Mouse (Mus musculus): Measurements from ENCODE around the gene Arf3. TPM values are rescaled to one million over a fixed set of nuclear protein-coding genes. Genes with fewer than 3 reads are reported as not detected.
A peak's percentile ranks its signal among the peaks of the same experiment; 100 is the strongest.
"Not testable (repeated sequence)": the region's sequence is repeated elsewhere in the genome, so short reads cannot be mapped to it uniquely, and the experiment has no call there.

Gene Arf3
- 100 to 1,000 TPM; 651 to 661 TPM for total RNA-seq (2021)

DNA sequence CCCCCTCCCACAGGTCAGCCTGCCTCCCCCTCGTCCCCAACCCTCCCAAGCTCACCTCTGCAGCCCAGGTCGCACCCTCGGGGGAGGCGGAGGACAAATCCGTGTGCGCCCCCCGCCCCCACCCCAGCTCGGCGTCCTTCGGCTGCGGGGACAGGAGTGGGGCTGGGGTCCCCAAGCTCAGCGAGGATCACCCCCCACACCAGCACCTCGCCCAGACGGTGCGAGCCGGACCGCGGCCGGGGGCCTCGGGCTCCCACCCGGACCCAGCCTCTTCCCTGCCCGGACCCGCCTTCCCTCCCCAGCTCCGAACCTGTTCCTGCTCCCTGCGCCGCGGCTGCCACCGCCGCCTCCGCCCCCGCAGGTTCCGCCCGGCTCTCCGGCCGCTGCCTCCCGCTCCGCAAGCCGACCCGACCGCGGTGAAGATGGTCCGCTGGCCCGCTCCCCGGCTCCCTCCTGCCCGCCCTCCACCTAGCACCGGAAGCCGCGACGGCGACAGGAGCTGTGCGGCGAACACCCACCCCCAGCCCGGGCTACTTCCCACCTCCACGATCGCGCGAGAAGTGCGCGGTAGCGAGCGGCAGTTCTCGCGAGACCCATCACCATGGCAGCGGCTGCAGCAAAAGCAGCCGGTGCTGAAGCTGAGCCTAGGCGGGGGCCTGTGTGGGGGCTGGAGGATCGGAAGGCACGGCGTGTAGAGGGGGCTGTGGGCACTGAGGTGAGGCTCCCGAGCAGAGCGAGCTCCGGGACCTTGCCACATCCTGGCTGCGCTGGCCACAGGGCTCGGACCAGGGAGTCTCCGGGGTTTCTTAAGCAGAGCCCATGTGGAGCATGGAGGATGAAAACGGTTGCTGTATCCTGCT, at the start of gene Arf3:
Gene Arf3, minus strand, starts transcription at position 545 of the 860 bp plus-strand sequence.
- peak; percentile 95 to 98 for DNase-seq (ENCODE audit: extremely low spot score in 1 of 2, low spot score in 2 of 2)
- intact Hi-C loops (cut with DNase I): no loop called here

GRCm38 (mm10) chr15:98810212-98810611, 47.2 kb upstream of the Arf3 start:
- DNase-seq (ENCODE audit: extremely low spot score in 1 of 2, low spot score in 2 of 2); intact Hi-C loops (cut with DNase I): not testable (repeated sequence)

GRCm38 (mm10) chr15:98809390-98809789, 46.4 kb upstream of the Arf3 start, which contains the start of gene Ddn:
Ddn (minus strand) TSS chr15:98809490.
- intact Hi-C loops (cut with DNase I): no loop called here

DNA sequence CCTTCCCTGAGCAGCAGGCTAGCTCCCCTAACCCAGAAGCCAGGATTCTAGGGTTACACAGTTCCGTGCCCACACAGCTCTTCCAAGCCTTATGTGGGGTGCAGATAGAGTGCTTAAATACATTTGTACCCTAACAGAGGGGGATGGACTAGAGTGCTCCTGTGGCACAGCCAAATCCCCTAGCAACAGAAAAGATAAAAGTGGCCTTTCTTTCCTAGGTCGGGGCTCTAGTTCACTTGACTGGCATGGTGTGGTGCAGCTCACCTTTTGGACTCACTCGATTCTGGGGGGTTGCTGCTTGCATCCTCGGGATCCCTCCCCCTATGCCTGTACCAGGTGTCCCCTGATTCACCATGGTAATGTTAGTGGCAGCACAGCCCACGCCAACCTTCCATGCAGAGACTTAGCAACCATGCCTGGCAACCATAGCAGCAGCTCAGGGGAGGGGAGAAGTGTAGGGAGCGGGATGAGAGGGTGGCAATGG, 45.7 kb upstream of the Arf3 start:
- peak; percentile 74 to 80 for DNase-seq (ENCODE audit: extremely low spot score in 1 of 2, low spot score in 2 of 2)
- intact Hi-C loops (cut with DNase I): no loop called here

More at GRCm38 (mm10) chr15:98809390-98809789, 46.4 kb upstream of the Arf3 start, which contains the start of gene Ddn:
- no peak for DNase-seq (ENCODE audit: extremely low spot score in 1 of 2, low spot score in 2 of 2)

DNA sequence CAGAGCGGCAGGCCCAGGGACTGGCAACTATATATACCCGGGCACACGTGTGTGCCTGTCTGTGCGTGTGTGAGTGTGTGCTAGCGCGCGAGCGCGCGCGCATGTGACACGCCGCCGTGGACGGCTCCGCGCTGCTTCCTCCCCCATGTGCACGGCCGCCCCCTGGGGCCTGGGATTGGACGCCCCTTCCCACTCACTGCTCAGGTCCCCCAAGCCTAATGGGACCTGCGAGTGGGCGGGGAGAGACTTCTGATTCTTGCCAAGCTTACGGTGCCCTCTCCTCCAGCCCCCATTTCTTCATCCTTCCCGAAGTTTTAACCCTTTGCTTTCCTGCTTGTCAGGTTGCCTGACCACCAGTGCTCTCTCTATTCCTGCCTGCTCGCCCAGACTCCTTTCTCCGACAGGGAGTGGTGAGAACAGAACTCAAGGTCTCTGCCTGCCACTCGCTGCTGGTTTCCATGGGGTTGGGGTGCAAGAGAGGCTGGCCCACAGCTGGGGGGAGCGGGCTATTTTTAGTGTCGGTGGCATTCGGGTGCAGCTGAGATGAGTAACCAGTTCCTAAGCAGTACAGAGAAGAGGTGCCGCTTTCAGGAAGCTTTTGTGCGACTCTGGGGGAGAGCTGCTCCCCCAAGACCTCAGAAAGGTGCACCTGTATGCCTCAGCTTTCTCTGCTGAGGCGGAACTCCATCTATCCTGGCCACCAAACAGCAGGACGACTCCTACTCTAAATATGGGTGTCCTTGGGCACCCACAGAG, 45.1 kb upstream of the Arf3 start:
- DNase-seq (ENCODE audit: extremely low spot score in 1 of 2, low spot score in 2 of 2): peak; percentile 81 to 90
- intact Hi-C loops (cut with DNase I): no loop called here

- DNase-seq (ENCODE audit: extremely low spot score in 1 of 2, low spot score in 2 of 2): peak in 1 of 2 experiments; percentile 68
- intact Hi-C loops (cut with DNase I): no loop called here
Measured at GRCm38 (mm10) chr15:98806809-98807770, 44.1 kb upstream of the Arf3 start.

- intact Hi-C loops (cut with DNase I): no loop called here
- DNase-seq (ENCODE audit: extremely low spot score in 1 of 2, low spot score in 2 of 2): no peak
Measured at GRCm38 (mm10) chr15:98806071-98806808, 43.2 kb upstream of the Arf3 start.

GRCm38 (mm10) chr15:98805324-98806040, 42.5 kb upstream of the Arf3 start:
- DNase-seq (ENCODE audit: extremely low spot score in 1 of 2, low spot score in 2 of 2): peak; percentile 56 to 87
- intact Hi-C loops (cut with DNase I): no loop called here

DNA sequence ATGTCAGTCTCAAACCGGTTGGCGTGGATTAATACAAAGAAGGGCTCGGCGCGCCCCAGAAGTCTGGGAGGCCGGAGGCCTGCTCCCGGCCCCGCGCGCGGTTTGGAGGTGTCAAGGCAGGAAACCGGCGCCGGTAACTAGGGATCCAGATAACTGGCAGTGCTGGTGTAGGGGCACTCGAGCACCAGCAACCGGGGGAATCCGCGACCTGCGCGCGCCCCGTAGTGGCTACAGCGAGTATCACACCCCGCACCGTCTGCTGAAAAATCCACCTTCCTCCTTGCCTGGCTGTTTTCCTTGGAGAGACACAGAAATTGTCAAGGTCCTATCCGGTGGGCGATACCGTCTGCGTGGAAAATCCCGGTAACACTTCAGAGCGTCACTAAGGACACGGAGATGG, 41.0 kb upstream of the Arf3 start:
- intact Hi-C loops (cut with DNase I): no loop called here
- DNase-seq (ENCODE audit: extremely low spot score in 1 of 2, low spot score in 2 of 2): peak; percentile 83 to 86

GRCm38 (mm10) chr15:98802926-98803325, 39.9 kb upstream of the Arf3 start:
- DNase-seq (ENCODE audit: extremely low spot score in 1 of 2, low spot score in 2 of 2): no peak
- intact Hi-C loops (cut with DNase I): no loop called here

DNA sequence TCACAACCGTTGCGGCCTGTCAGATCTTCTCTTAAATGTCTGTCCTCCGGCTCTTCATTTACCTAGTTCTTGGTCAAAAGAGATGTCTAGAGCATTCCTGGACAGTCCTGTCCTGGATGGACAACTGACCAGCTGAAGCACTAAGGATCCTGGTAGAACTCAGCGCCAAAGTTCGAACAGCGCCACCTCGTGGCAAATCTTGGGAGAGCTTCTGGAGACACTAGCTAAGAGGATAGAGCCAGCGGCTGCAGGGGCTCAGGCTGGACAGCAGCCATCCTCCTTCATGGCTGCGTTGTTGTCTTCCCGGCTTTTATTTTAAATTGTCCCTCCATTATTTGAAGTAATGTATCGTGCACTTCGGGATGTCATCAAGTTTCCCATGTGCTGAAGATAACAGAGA, 36.4 kb upstream of the Arf3 start:
- intact Hi-C loops (cut with DNase I): loop anchor here (5.0 kb wide), 1 partner anchor 217 kb away; no protein-coding TSS in a partner anchor
- peak; percentile 66 to 84 for DNase-seq (ENCODE audit: extremely low spot score in 1 of 2, low spot score in 2 of 2)

DNA sequence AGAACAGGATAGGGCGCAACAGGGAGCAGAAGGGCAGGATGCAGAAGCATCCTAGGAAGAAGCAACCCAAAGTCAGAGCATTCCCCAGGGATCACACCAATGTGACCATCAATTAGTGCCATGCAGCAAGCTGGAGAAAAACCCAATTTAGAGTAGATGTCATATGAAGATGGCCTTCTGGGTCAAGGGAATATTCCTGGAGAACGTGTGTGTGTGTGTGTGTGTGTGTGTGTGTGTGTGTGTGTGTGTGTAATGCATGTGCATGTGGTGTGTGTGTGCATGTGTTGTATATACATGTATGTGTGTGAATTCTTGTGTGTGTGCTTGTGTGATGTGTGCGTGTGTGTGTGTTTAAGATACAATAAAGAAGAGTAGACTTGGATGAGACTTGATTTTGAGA, 35.9 kb upstream of the Arf3 start:
- no peak for DNase-seq (ENCODE audit: extremely low spot score in 1 of 2, low spot score in 2 of 2)
- intact Hi-C loops (cut with DNase I): loop anchor here (5.0 kb wide), 1 partner anchor 217 kb away; no protein-coding TSS in a partner anchor

GRCm38 (mm10) chr15:98797835-98798492, 35.0 kb upstream of the Arf3 start:
- peak in 1 of 2 experiments; percentile 46 for DNase-seq (ENCODE audit: extremely low spot score in 1 of 2, low spot score in 2 of 2)
- intact Hi-C loops (cut with DNase I): loop anchor here (5.0 kb wide), 1 partner anchor 216 kb away; no protein-coding TSS in a partner anchor

DNA sequence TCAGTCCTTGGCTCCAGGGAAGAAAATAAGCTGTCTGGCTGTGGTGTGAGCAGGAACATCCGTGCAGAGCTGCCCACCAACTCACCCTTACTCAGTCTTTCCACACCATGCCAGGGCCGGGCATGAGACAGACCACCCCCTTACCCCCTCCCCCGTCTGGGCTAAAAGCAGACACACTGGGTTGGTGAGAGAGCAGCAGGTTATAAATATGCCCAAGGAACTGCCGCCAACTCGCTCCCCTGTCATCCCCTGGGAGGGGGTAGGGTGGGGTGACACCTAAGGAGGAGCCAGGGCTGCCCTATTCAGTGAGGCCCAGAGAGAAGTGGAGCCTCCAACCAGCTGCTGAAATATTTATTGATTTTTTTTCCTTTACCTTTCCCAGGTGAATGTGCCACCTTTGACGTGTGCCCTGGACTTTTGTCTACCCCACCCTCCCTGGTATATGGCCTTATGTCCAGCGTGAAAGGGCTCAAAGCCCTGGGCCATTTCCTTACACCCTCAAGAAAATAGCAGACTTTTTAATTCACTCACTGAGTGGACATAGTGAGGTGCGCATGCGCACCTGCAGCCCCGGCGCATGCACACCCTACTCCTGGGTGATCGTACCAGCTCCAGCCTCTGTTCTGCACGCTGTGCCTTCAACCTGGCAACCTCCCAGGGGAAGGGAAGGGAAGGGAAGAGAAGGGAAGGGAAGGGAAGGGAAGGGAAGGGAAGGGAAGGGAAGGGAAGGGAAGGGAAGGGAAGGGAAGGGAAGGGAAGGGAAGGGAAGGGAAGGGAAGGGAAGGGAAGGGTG, 34.0 kb upstream of the Arf3 start:
- intact Hi-C loops (cut with DNase I): loop anchor here (5.0 kb wide), 1 partner anchor 215 kb away; no protein-coding TSS in a partner anchor

GRCm38 (mm10) chr15:98793141-98793698, 30.2 kb upstream of the Arf3 start:
- DNase-seq (ENCODE audit: extremely low spot score in 1 of 2, low spot score in 2 of 2): no peak
- intact Hi-C loops (cut with DNase I): loop anchor here (5.0 kb wide), 1 partner anchor 131 kb away; the partner anchor contains the start of gene Ddx23

More for the DNA sequence above, 34.0 kb upstream of the Arf3 start:
- DNase-seq (ENCODE audit: extremely low spot score in 1 of 2, low spot score in 2 of 2): peak in 1 of 2 experiments; percentile 56

Measured in left cerebral cortex, postnatal 10 days (tissue).